Mouse (Mus musculus) c-Kit-positive CD71-positive TER-119-positive erythroid progenitor cells, embryonic 14.5 days (primary cell): Measurements from ENCODE around the gene Uxs1.

ENCODE experiments used
- DNase-seq: peaks from one replicate; pipeline ENCODE4 v3.0.0-alpha.2; 2013; ENCODE audit warnings: low spot score

The Uxs1 gene

DNA sequence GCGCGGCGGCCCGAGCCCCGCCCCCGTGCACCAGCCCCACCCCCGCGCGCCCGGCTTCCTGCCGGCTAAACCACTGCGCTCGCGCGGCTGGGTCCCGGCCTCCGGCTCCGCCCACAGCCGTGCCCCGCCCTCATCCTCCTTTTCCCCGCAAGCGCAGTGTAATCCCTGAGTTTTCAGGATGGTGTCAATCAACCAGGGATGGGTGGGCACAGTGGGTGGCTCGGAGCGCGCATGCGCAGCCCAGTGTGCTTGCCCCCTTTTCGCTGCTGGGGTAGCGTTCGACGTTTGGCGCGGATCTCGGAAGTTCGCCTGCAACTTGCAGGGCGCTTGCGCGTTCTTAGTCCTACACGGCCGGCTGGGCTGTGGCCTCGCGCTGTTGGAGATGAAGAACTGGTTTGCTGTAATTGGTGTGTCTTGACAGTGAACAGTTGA is at the start of gene Uxs1:
Gene Uxs1, minus strand, starts transcription at position 38 of the 432 bp plus-strand sequence.
- peak; percentile 98 for DNase-seq

DNA sequence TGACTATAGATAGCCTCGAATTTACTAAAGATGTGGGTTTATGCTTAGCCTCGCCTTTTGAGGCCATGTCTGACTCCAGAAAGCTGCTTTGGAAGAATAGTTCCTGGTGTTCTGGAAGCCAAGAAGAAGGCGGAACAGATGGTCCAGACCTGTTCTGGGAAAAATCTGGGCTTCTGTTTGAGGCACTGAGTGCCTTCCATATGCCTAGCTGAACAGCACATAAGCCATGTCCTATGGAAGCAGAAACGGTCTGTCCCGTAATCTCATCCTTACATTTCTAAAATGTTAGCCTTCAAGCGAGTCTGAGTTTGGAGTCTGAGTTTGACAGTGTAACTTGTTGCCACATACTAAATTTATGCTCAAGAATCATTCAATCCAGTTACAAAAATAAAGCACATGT is 49.6 kb upstream of the Uxs1 start:
- DNase-seq = no peak

DNA sequence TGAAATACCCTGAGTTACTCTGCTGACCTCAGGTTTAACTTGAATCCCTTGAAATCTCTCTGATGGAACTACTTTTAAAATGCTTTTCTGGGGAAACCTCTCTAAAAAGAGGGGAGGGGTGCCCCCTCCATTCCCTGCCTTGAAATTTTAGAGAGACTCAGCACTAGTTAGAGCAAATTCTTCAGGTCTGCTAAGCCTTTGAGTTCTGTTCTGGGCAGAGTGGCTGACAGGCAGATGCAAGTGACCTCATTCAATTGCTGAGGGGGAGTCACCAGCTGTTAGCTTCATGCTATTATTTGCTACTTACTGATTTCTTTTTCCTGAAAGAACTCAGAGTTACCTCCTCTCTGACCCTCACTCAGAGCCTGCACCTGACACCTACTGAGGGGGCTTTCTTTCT is 43.5 kb upstream of the Uxs1 start:
- no peak for DNase-seq

DNA sequence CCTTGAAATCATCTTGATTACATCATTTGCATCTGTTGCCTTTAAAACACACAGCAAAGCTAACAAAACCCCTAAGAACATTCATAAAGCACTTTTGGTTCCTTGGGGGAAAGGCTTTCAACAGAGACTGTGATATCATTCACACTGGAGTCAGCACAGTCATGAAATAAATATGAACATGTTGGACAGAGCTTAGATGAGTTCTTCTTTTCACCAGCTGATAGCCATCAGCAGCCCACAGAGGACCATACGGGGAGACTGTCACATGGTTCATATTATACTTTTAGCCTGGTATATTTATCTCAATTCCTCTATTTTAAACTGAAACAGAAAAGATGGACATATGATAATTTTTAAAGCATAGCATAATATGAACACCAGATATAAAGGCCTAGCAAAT is 40.9 kb upstream of the Uxs1 start:
- DNase-seq = no peak

DNA sequence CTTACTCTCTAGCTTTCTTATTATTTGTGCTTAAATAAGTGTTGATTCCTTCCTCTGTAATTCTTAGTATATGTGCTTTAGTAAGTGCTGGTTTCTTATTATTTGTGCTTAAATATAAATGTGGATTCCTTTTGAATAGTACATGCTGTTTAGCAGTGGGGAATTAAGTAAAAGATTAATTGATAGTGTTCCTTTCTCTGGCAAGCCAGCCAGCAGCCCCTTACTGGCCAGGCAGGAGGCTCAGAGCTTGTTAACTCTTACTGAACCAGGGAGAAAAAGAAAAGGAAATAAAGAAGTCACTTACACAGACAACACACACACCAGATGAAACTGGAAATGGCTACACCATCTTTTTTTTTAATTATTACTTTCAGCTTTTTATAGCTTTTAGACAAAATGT is 37.2 kb upstream of the Uxs1 start:
- no peak for DNase-seq

DNA sequence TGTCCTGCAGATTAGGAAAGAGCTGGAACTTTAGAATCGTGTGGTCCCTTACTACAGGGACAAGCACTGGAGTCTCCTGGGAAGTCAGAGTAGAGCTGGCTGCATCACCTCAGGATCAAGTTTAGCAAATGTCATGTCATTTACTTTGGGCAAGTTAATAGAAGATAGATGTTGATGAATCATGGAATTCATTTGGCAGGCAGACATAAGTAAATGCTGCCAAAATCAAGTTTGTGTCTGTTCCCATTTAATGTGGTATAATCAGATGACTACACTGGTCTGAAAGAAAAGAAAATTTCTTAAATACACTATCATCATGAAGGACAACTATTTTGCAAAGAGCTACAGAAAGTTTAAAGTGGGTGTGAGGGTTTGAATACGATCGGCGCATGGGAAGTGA is 35.0 kb upstream of the Uxs1 start:
- no peak for DNase-seq

DNA sequence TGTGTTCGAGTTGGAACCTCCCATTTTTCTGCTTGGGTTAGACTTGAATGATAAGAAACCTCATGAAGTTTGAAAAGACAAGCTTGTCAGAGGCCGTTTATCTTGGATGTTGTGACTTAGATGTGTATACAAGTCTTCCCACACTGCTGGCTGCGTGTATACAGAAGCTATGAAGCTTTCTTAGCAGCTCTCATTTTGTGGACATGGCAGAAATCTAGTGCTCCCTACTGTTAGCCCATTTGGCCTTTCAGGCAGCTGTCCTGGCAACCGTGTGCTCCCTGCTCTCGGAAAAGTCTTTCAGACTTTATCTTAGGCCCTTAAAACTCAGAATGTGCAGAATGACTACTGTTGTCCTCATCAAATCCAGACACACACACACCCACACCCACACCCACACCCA is 31.4 kb upstream of the Uxs1 start:
- no peak for DNase-seq

DNA sequence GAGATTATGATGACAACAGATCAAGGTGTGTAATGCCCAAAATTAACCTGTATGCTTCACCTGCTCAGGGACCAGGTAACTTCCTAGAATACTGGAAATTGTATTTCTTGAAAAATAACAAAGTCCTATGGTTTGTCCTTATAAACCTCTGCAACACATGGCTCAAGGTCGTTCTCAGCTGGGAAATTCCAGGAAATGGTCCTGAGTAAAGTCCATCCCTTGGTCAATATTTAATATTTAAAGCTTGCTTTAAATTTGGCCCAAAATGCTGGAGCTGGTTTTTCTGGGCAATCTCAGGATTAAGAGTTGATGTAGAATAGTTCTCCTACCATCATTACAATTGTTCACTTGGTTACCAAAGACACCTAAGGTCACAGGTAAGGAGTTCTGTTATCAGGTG is 30.1 kb upstream of the Uxs1 start:
- DNase-seq = no peak

DNA sequence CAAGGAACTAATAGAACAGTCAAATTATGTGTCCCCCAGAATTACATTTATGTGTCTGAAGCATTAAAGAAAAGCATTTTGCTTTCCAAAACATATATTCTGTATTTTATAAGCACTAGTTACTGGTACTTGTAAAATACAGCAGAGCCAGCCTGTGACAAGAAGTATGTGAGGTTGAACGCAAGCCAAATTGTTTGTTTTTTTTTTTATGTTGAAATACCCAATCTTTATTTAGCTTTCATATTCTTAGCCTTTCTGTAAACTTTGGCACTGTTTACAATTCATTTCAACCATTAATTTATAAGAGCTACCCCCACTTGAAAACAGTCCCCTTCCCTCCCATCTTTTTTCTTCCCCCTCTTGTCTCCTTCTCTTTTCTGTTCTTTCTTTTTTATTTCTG is 28.0 kb upstream of the Uxs1 start:
- DNase-seq = no peak

DNA sequence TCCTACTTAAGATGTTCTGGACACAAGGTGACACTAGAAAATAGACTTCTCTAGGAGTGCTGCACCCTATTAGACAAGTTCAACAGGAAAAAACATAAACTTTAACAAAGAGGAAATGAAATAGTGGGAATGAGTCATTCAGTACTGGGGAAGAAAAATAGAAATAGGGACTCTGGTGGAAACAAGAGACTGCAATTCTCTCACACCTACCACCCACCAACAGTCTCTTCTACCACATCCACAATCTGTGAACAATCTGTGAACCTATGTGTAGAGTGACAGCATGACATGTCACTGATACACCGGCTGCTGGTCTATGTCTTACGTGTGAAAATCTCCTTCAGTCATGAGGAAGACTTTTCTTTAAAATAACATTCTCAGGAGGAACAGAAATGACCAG is 15.8 kb upstream of the Uxs1 start:
- no peak for DNase-seq

DNA sequence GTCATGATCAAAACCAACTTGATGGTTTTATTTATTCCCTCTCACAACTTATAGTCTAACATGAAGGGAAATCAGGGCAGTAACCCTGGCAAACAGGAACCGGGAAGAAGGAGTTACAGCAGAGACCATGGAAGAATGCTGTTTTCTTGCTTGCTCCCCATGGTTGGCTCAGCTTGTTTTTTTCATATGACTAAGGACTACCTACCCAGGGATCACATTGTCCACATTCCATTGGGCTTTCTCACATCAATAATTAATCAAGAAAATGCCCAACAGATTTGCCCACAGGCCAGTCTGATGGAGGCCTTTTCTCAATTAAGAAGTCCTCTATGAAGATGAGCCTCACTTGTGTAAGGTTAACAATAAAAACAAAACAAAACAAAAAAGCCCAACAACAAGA is 9.6 kb upstream of the Uxs1 start:
- DNase-seq = no peak

DNA sequence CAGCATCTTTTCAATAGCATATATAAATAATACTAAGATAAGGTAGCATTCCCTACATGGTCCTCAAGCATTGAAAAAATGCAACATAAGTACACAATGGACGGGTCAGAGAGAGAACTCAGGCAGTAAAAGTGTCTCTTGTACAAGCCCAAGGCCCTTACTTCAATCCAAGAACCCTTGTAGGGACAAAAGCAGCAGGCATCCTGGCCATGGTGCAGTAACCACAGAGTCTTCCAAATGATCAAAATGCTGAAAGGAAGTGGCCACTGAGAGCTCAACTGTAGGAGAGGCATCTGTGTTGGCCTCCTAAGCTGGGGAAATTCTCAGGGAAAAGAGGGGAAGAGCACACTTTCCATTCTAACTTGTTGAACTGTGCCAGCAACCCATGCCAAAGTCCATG is 2.5 kb upstream of the Uxs1 start:
- no peak for DNase-seq

DNA sequence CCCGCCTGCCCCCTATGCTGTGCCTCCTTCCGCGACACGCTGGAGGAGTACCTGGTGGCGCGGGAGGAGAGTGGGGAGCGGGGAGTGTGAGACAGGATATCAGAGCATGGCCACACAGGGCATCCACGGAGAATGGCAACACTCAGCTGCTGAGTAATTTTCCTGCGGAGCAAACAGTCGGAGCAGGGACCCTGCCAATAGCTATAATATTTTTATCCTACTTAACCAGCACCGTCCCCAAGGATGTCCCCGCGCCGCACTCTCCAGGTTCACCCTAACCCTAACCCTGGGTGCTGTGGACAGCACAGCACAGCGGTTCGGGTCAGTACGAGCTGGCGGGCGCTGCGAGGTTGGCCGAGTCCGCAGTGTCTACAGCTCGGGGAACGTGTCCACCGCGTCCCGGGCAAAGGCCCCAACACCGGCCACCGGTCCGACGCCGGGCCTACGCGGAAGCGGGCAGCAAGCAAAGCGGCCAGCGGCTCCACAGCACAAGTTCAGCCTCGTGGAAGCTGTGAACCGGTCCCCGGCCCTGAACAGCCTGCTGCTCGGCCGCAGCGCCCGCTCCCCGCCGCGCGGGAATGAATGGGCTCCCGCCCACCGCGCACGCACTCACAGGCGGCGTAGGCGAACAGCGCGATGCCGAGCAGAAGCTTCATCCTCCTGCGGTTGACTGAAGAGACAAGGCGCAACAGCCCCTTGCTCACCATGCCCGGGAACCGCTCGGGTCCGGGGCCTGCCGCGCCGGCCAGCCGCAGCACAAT is 418 bp downstream of the Uxs1 start:
- DNase-seq = peak; percentile 54

DNA sequence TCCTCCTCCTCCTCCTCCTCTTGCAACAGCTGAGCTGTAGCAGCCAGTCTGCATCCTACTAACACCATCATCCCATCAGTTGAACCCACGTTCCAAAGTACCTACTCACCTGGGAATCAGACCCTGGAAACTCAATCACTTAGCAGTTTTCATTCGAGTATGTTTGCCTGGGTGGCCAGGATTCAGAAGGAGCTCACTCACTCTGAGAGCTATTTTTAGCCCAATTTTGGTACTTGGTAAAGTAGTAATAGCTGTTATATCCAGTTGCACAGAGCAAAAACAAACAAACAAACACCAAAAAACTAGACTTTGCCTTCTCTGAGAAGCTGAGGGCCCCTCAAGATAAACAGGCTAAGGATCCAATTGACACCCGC is 985 bp downstream of the Uxs1 start:
- no peak for DNase-seq

DNA sequence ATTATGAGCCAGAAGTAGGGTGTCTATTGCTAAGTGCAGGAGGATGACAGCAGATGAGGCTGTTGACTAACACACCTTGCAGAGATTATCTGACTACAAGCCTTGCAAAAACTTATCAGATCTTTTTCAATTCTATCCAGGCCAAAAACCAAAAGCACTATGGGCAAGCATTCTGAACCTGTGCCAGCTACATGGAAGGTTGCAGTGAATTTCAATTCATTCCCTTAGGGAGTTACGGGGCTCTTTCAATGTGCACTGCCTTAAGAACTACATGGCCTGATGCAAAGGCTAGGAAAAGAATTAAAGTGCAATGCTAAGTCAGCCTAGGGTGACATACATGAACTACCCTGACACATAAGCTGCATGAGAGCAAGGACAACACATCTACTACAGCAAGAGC is 4.2 kb downstream of the Uxs1 start:
- no peak for DNase-seq

DNA sequence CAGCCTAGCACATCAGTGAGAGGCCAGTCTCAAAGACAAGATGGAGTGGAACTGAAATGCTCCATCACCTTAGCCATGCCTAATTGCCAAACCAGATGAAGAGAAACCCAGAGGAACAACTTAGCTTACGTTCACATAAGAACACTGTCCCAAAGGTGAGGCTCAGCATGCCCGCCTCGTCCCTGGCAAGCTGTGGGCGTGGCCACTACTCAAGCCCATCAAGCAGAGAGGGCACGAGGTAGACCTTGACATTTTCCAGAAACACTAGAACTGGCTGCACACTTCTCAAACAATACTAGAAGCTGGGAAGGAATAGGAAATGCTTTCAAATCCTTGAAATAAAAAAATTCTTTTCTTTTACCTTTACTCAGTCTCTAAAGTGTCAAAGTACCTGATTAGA is 5.0 kb downstream of the Uxs1 start:
- DNase-seq = no peak

DNA sequence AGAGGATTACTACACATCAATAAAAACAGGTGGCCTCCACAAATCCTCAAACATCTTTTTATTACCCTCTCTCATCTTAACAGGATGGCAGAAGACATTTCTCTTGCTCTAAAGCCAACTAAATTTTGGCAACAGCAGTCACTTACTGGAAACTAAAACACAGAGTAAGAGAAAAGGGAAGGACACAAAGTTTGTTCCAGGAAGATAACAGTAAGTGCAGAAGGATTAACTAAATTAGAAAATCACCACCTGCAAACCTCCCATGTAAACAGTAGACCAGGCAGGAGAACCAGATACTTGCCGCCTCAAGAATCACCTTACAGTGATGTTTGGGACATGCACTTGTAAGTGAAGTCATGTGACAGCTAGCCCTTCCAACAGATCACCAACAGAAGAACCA is 5.8 kb downstream of the Uxs1 start:
- no peak for DNase-seq

DNA sequence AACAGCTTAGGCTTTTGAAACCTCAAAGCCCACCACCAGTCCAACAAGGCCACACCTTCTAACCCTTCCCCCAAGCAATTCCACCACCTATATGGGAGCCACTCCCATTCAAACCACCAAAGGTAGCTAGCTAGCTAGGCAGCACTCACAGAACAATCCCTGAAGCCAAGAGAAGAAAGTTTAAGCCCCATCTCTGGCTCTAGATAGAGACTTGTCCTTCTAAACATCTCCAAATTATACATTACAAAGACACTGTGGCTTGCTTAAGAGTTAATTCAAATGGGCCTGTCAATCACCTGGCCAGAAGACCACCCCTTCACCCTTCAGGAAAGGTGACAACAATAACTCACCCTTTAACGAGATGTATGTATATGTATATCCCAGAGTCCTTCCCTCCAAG is 7.0 kb downstream of the Uxs1 start:
- no peak for DNase-seq

DNA sequence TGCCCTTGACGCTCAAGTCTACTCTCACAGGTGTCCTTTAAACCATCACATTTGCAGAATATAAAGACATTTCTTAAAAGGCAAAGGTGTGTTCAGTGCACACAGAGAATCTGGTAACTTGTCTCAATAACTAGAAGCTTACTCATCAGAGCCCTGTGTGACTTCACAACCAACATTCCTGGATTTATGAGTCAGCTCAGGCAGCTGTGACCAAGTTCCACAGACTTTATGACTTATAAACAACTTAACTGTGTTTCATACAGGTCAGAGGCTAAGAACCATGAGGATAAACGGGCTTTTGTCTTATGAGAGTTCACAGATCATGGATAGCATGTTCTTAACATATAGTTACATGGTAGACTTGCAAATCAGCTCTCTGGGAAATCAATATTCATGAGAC is 8.5 kb downstream of the Uxs1 start:
- no peak for DNase-seq

DNA sequence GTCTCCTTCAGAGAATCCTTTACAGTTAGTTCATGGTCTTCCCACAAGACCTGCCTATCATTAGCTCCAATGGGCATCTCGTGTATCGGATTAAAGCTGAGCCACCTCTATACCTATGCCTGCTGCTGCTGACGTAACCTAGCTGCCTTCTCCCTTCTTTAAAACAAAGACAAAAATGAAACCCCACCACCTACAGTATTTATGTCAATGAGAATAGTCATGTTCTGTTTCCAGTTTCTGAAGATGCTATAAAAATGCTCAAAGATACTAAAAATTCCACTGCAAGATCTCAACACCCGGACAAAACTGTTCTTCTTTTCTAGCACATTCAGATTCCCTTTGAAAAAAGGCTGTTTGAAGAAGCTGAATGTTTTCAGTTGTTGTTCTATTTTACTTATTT is 9.2 kb downstream of the Uxs1 start:
- DNase-seq = no peak

DNA sequence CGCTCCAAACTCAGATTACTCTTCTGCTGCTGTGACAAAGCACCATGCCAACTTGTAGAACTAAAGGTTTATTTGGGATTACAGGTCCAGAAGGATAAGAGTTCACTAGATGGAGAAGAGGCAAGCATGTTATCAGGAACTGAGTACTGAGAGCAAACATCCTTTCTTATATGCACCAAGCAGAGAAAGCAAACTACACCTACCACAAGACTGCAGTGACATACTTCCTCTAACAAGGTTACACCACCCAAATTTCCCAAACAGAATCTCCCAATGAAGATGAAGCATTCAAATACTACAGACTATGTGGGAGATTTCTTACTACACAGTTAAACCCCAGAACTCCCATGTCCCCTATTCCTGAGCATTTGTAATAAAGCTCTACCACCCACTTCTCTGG is 15.8 kb downstream of the Uxs1 start:
- no peak for DNase-seq

DNA sequence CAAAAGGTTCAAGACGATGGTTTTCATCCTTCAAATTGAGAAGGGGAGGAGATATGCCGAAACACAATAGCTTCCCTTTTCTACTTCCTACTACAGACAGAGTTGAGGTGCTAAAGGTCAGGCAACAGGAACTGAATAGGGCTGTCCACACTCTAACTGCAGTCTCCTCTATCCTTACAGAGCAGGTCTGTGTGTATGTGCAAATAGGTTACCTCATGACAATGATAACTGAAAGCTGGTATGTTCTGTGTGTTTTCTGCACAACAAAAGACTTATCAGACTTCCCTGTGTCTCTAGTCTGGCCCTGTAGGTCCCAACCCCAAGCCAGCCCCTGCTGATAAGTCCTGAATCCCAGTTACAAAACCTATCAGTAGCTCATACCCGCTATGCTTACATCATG is 16.5 kb downstream of the Uxs1 start:
- DNase-seq = no peak

DNA sequence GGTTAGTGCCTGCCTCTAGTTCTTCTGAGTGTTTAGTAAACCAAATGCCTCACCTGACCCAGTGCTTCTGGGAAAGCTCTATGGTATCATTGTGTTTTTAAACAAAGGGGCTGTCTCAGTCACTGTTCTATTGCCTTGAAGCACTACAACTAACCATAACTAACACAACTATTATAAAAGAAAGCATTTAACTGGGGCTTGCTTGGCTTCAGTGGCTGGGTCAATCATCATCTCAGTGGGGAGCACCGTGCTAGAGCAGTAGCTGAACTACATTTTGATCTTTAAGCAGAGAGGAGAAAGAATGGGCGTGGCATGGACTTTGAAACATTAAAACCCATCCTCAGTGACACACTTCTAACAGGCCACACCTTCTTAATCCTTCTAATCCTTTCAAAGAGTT is 18.2 kb downstream of the Uxs1 start:
- DNase-seq = no peak

DNA sequence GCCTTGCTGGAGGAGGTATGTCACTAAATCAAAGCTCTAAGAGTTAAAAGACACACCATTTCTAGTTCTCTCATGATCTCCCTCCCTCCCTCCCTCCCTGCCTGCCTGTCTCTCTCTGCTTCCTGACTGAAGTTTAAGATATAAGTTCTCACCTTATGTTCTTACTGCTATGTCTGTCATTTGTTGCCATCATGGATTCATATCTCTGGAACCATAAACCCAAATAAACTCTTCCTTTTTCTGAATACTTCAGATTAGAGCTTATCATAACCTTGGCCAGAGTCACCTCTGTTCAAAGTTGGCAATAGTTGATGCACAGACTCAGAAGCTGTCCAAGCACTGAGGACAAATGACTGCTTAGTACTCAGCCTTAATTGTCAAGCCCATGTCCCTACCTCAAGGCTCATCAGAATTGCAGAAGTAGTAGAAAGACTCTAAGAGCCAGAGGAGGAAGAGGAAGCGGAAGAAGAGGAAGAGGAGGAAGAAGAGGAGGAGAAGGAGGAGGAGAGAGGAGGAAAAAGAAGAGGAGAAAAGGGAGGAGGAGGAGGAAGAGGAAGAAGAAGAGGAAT is 23.6 kb downstream of the Uxs1 start:
- DNase-seq = no peak
